Mouse (Mus musculus): Measurements from ENCODE around the gene Padi2. TPM values are rescaled to one million over a fixed set of nuclear protein-coding genes. Genes with fewer than 3 reads are reported as not detected.

The Padi2 gene
- total RNA-seq, 1 experiment from 2014 or later = 11.0 TPM

- ATAC-seq (replicated peaks in 1 of 2; ENCODE audit: insufficient read depth in 1 of 2, low FRiP score in 2 of 2, low TSS enrichment in 1 of 2, low read depth in 1 of 2, poor library complexity in 2 of 2, severe bottlenecking in 2 of 2) = no peak
Measured at GRCm38 (mm10) chr4:140946048-140946447, 39.9 kb downstream of the Padi2 start.

GRCm38 (mm10) chr4:140946580-140947205, 40.5 kb downstream of the Padi2 start:
- no peak for ATAC-seq (replicated peaks in 1 of 2; ENCODE audit: insufficient read depth in 1 of 2, low FRiP score in 2 of 2, low TSS enrichment in 1 of 2, low read depth in 1 of 2, poor library complexity in 2 of 2, severe bottlenecking in 2 of 2)

- ATAC-seq (replicated peaks in 1 of 2; ENCODE audit: insufficient read depth in 1 of 2, low FRiP score in 2 of 2, low TSS enrichment in 1 of 2, low read depth in 1 of 2, poor library complexity in 2 of 2, severe bottlenecking in 2 of 2) = no peak
Measured at GRCm38 (mm10) chr4:140947487-140948440, 41.6 kb downstream of the Padi2 start.

GRCm38 (mm10) chr4:140948481-140948880, 42.3 kb downstream of the Padi2 start:
- ATAC-seq (replicated peaks in 1 of 2; ENCODE audit: insufficient read depth in 1 of 2, low FRiP score in 2 of 2, low TSS enrichment in 1 of 2, low read depth in 1 of 2, poor library complexity in 2 of 2, severe bottlenecking in 2 of 2) = no peak

- no peak for ATAC-seq (replicated peaks in 1 of 2; ENCODE audit: insufficient read depth in 1 of 2, low FRiP score in 2 of 2, low TSS enrichment in 1 of 2, low read depth in 1 of 2, poor library complexity in 2 of 2, severe bottlenecking in 2 of 2)
Measured at GRCm38 (mm10) chr4:140949052-140949451, 42.9 kb downstream of the Padi2 start.

GRCm38 (mm10) chr4:140949616-140950015, 43.5 kb downstream of the Padi2 start:
- ATAC-seq (replicated peaks in 1 of 2; ENCODE audit: insufficient read depth in 1 of 2, low FRiP score in 2 of 2, low TSS enrichment in 1 of 2, low read depth in 1 of 2, poor library complexity in 2 of 2, severe bottlenecking in 2 of 2) = no peak

- ATAC-seq (replicated peaks in 1 of 2; ENCODE audit: insufficient read depth in 1 of 2, low FRiP score in 2 of 2, low TSS enrichment in 1 of 2, low read depth in 1 of 2, poor library complexity in 2 of 2, severe bottlenecking in 2 of 2) = no peak
Measured at GRCm38 (mm10) chr4:140950574-140950973, 44.4 kb downstream of the Padi2 start.

- ATAC-seq (replicated peaks in 1 of 2; ENCODE audit: insufficient read depth in 1 of 2, low FRiP score in 2 of 2, low TSS enrichment in 1 of 2, low read depth in 1 of 2, poor library complexity in 2 of 2, severe bottlenecking in 2 of 2) = peak; percentile 63 to 76
Measured at GRCm38 (mm10) chr4:140951861-140952641, 45.9 kb downstream of the Padi2 start.

GRCm38 (mm10) chr4:140957131-140957702, 51.1 kb downstream of the Padi2 start:
- no peak for ATAC-seq (replicated peaks in 1 of 2; ENCODE audit: insufficient read depth in 1 of 2, low FRiP score in 2 of 2, low TSS enrichment in 1 of 2, low read depth in 1 of 2, poor library complexity in 2 of 2, severe bottlenecking in 2 of 2)

- ATAC-seq (replicated peaks in 1 of 2; ENCODE audit: insufficient read depth in 1 of 2, low FRiP score in 2 of 2, low TSS enrichment in 1 of 2, low read depth in 1 of 2, poor library complexity in 2 of 2, severe bottlenecking in 2 of 2) = peak; percentile 40 to 59; a peak in 2 of 4 replicates
Measured at GRCm38 (mm10) chr4:140957725-140958124, 51.6 kb downstream of the Padi2 start.

GRCm38 (mm10) chr4:140958319-140958718, 52.2 kb downstream of the Padi2 start:
- no peak for ATAC-seq (replicated peaks in 1 of 2; ENCODE audit: insufficient read depth in 1 of 2, low FRiP score in 2 of 2, low TSS enrichment in 1 of 2, low read depth in 1 of 2, poor library complexity in 2 of 2, severe bottlenecking in 2 of 2)

- ATAC-seq (replicated peaks in 1 of 2; ENCODE audit: insufficient read depth in 1 of 2, low FRiP score in 2 of 2, low TSS enrichment in 1 of 2, low read depth in 1 of 2, poor library complexity in 2 of 2, severe bottlenecking in 2 of 2) = no peak
Measured at GRCm38 (mm10) chr4:140959128-140959679, 53.1 kb downstream of the Padi2 start.

- ATAC-seq (replicated peaks in 1 of 2; ENCODE audit: insufficient read depth in 1 of 2, low FRiP score in 2 of 2, low TSS enrichment in 1 of 2, low read depth in 1 of 2, poor library complexity in 2 of 2, severe bottlenecking in 2 of 2) = no peak
Measured at GRCm38 (mm10) chr4:140959715-140960479, 53.8 kb downstream of the Padi2 start.

- peak; percentile 92 to 95 for ATAC-seq (replicated peaks in 1 of 2; ENCODE audit: insufficient read depth in 1 of 2, low FRiP score in 2 of 2, low TSS enrichment in 1 of 2, low read depth in 1 of 2, poor library complexity in 2 of 2, severe bottlenecking in 2 of 2)
Measured at GRCm38 (mm10) chr4:140960781-140961466, 54.8 kb downstream of the Padi2 start, which contains the start of gene Sdhb. Sdhb (plus strand) TSS chr4:140961203.

GRCm38 (mm10) chr4:140961467-140962206, 55.5 kb downstream of the Padi2 start:
- ATAC-seq (replicated peaks in 1 of 2; ENCODE audit: insufficient read depth in 1 of 2, low FRiP score in 2 of 2, low TSS enrichment in 1 of 2, low read depth in 1 of 2, poor library complexity in 2 of 2, severe bottlenecking in 2 of 2) = no peak; a peak in 1 of 4 replicates
